Mouse (Mus musculus): ENCODE measurements around the gene Slc24a4.
"Not testable (repeated sequence)": the region's sequence is repeated elsewhere in the genome, so short reads cannot be mapped to it uniquely, and the experiment has no call there.

The Slc24a4 gene

DNA sequence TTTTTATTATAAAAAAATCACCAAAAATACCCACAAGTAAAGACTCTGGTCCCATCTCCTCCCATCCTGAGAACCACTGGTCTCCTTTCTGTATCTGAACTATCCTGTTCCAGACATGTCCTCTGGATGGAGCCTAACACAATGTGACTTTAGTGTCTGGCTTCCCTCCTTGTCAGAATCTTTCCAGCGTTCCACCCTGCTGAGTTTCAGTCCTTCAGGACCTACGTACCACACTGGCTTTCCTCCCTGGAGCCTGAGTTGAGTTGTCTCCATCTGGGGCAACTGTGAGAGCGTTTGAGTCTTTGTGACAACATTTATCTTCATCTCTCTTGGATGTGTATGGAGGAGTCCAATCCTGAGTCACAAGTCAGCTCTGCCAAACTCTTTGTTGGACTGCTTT is 123.5 kb downstream of the Slc24a4 start:
- no peak for DNase-seq

DNA sequence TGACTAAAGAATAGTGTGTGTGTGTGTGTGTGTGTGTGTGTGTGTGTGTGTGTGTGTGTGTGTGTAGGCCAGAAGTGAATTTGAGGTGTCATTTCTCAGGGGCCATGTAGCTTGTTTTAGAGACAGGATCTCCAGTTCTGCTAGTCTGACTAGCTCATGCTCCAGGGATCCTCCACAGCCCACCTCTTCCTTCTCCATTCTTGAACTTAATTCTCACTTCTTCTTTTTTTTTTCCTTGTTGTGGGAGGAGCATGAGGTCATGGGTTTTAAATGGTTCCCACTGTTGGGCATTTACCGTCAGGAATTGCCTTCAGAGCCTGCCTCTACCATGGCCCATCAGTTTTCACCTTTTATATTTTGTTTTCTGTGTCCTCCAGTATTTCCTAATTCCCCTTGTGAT is 124.0 kb downstream of the Slc24a4 start:
- no peak for DNase-seq

DNA sequence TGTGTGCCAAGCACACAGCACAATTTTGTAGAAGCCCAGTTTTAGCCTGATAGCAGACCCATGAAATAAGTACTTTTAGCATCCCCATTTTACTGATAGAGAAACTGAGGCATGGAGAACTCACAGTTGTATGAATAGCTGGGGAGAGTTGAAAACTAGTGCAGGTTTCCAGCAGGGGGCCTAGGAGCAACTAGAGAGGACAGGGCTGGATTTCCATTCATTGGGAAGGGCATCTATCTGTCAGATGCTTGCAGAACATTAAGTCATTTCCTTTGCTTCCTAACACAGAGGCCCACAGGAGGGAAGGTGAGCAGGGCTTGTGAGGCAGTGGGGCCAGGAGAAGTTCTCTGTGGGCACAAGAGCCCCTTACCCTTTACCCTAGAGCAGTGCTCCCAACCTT is 126.5 kb downstream of the Slc24a4 start:
- DNase-seq = no peak

DNA sequence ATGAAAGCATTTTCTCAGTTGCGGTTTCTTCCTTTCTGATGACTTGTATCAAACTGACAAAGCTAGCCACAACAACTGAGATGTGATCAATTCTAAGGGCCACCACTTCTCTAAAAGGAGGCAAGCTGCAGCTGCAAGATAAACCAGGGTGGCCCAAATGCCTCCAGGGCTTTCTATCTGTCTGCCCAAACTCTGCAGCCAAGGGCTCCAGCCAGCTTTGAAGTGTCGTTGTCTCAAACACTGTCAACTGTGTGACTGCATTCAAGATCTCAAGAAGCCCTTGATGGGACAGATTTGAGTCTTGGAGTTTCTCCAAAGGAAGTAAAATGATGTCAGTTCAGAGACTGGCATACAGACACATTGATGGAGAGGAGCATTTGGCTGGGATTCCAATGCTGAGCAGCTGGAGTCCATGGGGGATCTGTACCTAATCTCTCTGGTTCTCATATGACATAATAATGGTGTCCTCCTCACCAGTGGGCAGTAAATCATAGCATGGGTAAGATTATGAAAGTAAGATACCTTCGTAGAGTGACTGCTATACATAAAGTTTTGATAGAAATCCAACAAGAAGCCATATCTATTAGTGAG is 130.1 kb downstream of the Slc24a4 start:
- DNase-seq = no peak

DNA sequence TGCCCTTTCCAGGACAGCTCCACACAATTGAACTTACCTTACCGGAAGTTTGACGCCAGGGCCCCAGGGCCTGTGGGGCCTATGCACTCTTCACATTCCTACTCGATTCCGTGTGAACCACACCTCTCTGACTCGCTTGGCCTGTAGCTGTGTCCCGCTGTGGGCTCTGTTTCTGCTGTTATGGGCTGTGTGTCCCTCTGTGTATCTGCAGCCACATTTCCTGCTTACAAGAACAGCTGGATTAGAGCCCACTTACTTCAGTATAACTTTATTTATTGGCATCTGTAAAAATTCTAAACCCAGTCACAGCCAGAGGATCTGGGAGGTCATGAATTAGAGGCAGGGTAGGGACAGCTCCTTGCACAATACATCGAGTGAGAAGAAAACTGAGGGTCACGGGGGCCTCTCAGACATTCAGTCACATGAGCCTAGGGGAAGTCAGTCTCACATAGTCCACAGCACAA is 133.4 kb downstream of the Slc24a4 start:
- no peak for DNase-seq

DNA sequence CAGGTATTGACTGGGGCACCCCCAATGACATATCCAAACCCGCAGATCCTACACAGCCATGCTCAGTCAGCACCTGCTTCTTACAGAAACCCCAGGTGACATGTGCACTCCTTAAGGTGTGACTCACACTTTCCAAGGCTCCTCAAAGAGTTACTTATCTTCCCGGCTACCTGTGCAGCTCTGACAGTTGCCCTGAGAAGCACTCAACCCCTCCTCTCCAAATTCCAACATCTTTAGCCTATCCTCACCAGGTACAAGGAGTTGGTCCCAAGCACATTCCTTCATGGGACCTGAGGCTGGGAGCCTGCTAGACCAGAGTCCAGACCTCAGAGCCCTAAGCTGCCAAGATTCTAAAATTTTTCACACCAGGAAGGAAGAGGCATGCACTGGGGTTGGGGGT is 134.3 kb downstream of the Slc24a4 start:
- no peak for DNase-seq

DNA sequence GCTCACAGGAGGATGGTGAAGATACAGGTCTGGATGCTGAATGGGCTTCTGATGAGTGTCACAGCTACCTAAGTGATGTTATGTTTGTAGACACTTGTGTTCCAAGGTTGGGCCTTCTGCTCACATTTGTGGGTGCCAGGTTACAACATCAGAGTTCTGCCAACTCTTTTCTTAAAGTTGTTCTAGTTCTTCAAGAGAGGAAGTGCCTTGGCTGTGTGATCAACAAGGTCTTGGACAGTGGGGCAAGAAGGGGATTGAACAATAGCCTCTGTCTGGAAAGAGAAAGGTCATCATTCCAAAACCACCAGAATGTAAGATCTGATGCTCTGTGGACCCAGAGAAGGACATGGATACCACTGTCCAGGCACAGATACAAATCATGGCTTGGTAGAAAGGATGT is 134.7 kb downstream of the Slc24a4 start:
- DNase-seq = no peak

DNA sequence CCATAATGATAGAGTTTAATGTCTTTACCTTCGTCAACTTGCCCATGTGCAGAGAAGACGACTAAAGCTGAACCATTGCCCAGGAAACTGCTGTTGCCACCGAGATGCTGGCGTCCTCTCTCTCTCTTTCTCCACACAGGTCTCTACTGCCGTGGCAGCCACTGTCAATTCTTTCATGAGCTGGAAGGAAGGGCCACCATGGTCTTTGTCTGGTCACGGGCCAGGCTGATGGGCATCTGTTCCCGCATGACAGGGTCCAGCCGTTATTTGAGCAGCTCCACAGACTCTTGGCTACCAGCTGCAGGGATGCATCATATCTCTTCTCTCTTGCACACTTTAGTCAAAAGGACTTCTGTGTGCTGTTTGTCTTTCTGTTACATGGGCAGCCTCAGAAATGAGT is 137.9 kb downstream of the Slc24a4 start:
- no peak for DNase-seq

DNA sequence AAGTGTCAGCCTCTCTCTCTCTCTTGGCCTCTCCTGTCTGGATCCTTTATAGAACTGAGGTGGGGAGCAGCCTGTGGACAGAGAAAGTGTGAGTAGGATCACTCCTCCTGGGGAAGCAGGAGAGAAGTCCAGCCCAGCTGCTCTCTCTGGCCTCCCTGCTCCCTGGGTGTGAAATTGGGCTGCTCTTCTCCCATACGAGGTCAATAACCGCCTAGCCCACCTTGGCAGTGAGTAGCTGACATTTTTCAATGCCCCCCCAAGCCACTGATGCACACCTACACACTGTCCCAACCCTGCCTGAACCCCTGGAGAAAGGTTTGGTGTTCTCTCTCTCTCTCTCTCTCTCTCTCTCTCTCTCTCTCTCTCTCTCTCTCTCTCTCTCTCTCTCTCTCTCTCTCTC is 140.6 kb downstream of the Slc24a4 start:
- DNase-seq = no peak

DNA sequence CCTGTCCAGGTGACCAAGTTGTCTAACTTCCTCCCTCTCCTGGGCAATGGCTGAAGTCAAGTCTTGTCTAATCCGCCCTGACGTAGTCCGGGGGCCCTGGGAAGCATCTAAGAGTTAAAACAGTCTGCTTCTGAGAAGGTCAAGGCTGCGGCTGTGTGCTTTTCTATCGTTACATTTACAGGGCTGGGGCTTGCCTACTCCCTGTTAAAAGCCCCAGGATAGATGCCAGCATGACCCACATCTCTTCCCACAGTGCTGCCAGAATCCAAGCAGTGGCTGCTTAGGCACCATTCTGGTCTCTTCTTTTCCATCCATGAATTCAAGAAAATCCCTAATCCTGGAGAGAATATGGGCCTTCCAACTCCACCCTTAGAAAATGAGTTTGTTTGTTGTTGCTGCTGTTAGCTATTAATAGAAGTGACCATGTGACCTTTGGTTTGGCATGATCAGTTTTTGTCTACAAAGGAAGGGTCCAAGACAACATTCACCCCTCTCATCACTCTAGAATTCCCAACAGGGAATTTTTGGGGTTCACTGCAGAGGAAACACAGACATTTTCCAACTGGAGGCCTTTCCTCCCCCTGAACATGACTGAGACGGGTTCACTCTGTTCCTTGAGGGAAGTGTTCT is 142.4 kb downstream of the Slc24a4 start:
- DNase-seq = no peak

DNA sequence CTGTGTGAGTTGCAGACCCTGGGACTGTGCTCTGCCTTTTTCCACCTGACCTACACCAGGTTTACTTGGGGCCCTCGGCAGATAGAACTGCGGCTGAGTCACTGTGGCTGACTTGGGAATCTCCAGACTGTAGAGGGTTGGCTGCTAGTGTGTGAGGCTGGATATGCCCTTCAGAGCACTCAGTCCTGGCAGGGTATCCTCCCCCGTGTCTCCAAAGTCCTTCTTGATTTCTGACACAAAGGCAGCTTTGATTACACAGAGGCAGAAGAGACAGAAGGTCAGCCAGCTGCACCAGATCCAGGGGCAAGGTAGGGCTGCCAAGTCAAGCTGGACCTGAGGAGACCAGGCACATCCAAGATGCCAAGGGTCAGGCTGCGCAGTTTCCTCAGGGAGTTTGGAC is 142.9 kb downstream of the Slc24a4 start:
- DNase-seq = no peak

DNA sequence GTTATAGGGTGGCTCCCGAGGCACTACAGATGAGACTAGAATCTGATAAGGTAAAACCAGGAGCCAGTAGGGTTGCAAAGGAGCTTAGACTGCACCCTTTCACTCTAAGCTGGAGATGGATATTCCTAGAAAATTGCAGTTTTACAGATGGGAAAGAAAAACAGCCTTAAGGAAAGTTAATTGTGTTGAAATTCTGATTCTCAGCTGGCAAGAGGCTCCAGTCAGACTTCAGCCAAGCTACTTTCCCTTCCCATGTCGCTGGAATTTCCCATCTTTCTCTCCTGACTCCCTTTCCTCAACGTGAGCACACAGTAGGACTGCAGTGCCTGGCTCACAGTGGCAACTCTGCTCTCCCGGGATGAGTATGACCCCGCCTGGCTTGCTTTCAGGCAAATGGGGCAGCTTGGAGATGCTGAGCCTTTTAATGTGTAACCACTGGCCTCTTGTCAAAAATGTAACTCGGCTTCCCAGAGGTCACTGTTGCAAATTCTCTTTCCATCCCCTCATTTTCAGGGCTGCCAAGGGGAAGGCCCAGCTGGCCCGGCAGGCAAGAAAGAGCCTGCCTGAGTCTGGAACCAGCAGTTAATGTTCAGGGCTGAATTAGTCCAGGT is 147.4 kb downstream of the Slc24a4 start:
- DNase-seq = no peak

DNA sequence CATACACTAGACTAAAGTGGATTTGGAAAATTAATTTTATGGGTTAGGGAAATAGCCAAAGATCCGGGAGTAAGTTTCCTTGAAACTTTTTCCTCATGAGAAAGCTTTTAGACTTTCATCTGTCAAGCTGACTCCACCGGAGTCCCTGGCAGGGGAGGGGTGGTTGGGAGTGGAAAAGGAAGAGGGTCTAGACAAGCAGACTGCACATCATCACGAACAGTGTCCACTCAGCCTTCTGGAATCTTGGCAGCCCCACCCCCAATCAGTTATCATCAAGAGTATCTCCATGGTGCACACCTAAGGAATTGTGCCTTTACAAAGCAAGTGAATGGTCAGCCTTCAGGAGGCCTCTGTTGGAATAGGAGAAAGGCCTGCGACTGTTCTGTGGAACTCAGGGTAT is 151.8 kb downstream of the Slc24a4 start:
- not testable (repeated sequence) for DNase-seq

DNA sequence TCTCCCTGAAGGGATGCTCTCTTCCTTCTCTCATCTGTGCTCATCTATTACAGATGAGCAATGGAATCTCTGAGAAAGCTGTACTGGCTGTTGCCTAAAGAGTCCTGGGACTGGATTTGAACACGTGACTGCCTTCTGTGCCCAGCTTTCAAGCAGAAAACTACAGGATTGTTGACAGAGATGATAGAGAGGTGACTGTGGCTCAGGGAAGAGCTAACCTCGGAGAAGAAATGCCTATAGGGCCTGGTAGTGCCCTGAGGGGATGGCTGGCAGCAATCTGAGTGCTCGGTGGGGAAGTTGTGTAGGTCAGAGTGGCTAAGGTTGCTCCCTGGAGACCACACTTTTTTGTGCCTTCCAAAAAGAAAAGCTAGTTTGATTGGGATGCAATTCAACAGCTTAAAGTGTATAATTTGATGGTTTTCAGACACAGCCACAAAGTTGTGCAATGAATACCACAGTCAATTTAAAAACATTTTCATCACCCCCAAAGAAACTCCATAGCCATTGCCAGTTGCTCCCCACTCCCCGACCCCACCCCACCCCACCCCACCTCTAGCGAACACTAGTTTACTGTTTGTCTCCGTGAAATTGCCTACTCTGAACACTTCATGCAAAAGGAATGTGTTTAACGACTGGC is 152.5 kb downstream of the Slc24a4 start:
- DNase-seq = no peak

DNA sequence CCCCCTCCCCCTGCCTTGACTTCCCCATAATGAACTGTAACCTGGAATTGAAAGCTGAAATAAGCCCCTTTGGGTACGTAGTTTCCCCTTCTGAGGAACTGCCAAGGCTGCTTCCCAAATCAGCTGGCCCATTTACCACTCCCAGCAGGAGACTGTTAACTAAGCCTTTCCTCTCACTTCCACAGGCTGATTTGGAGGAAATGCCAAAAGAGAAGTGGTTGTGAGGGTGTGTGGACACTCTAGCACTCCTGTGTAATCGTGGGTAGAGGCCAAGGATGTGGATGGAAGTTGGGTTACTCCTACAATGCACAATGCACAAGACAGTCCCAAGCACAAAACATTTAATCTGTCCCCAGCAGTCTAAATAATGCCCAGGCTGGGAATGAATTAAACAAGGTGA is 153.6 kb downstream of the Slc24a4 start:
- DNase-seq = no peak

DNA sequence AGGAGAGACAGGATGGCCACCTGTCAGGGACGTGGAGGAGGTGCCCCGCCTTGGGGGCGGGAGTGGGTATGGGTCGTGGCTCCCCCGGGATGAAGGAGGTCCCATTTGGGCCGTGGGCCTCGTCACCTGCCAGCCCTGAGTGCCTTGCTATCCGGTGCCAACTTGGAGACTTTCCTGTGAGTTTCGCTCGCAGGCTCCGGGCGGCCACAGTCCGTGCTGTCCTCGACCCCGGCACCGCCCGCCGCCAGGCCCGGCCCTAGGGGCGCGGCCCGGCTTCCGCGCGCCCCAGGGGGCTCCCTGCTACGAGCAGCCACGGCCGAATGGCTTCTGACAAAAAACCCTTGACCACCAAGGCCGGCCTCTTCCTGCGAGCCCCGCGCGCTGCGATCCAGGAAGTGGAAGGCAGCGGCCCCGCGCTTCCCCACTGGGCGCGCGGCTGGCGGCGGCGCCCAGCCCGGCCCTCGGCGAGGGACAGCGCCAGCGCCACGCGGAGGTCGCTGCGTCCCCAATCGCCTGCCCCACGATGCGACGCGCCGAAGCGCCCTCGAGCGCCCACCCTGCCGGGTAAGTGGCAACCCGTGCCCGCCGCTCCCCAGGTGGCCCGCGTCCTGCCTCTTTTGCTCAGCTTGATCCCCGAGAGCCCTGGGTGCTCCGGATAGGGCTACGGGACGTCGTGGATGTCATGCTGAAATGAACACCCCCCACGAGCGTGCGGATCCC is 154.4 kb downstream of the Slc24a4 start, which contains the start of gene Rin3:
Rin3 (plus strand) TSS at position 286 of the 720 bp plus-strand sequence.
- DNase-seq = peak; percentile 80

DNA sequence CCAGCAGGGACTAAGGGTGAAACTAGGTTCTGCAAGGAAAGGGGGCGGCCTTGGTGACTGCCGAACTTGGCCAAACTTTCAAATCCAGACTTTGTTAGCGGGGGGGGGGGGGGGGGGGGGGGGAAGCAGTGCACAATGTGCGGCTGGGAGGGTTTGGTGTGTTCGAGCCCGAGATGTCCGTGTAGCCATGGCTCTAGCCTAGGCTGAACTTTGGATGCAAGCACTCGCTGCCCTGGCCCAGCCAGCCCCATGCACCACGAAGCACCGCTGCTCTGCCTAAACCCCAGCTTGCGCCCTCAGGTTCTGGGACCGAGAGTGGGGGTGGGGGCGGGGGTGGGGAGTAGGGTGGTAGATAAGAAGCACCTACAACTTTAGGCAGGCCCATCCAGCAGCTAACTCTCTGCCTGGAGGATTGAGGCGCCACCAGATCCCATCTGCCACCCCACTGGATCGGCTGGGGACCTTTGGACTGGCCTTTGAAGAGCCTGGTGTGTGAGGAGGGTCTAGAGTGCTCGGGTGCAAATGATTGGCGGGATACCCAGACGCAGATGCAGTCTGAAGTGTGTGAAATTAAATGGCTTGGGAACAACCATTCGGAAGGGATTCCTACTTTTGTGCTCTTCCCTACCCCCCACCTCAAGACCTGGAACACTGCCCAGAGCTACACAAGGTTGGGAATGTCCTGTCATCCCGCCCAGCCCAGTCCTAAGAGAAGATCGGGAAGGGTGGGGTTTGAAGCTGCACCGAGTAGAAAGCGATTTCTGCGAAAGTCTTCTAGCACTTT is 155.1 kb downstream of the Slc24a4 start:
- peak; percentile 61 for DNase-seq

DNA sequence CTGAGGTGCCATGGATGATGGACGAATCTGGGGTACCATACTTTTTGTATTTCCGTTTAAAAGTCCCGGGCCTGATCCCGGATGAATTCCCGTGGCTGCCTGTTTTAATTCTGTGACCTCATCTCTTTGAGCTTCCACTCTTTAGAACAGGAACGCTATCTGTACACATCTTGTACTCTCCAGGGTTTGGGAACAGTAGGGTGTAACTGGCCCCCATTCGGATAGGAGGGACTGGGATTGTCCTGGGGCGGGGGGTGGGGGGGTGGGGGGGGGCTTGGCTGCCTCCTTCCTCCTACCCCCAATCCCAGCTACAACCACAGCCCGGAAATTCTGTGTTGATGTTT is 155.7 kb downstream of the Slc24a4 start:
- DNase-seq = no peak

DNA sequence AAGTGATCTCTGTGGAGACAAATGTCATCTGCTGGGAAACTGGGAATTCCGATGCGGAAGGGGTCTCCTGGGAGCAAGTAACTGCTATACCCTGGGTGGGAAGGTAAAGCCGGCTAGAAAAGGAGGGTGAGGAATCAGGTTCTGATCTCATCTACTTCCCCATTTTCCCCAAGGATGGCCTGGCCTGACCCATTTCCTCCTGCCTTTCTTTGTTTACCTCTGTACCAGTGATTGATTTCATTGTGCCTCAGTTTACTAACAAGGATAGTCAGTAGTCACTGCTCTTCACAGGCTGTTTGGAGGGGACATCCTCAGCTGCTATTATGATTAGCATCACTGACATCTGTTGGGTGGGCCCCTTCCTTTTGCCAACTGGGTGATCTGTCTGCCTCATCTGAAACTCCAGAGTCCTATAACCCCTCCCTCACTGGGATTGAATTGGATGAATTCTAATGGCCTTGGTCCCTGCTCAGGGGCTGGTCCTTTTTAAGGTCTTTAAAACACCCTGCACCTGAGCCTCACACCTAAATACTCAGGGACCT is 156.2 kb downstream of the Slc24a4 start:
- no peak for DNase-seq

DNA sequence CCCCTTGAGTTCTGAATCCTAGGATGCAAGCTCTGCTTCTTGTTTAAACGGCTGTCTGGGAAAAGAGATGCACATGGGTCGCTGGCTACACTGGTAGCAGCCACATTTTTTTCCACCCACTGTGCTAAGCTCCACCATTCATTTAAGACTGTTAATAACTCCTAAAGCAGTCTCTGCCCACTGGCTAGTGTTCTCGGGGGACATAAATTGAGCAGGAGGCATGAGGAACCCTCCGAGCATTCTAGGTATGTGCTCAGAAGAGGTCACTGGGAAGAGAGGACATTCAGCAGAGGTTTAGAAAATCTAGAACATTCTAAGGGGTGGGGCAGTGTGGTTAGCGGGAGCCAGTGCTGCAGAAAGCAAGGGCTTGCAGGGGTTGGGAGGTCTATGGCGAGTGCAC is 156.8 kb downstream of the Slc24a4 start:
- no peak for DNase-seq

DNA sequence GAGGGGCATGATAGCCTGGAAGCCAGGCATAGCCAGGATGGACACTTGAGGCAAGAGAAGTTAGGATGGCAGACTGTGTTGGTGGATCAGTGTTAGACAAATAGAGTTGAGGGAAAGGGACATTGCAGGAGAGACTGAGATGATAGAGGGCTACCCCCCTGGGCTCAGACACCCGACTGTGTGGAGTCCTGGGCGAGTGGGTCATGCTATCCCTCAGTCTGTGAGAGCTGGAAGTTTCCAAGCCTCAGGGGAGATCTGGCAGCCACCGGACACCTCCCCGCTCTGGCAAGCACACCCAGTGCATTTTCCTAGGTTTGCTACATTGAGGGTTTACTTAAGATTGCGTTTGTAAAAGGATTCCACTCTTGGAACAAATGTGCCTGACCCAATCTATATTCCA is 157.2 kb downstream of the Slc24a4 start:
- DNase-seq = no peak

DNA sequence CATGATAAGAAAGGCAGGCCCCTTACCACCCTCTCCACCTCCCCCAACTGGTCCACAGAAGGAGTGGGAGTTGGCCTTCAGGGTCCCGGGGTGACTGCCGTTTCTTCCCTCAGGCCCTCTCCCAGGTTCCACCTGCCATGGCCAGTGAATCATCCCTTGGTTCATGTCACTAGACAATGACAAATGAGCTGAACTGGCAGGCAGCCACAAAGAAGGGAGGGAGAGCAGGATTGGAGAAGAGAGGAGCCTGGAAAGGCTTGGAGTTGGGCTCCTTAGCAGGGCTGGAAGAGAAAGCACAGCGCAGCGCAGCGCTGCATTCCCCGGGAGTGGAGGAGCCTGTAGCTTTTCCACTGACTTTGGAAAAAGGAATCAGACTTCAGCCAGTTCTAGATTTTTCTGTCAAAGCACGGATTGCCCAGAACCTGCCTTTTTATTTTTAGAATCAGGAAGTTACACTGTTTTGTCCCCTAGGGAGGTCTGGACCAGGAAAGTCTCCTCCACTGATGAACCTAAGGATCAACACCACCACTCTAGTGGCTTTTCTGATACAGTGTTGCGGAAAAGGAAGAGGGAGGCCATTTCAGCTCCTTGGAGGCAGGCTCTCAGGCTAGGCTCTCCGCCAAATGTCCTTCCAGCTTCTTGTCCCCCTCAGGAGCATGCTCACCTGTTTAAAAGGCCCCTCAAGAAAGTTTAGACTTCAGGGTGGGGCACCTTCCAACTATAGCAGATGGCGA is 158.3 kb downstream of the Slc24a4 start:
- DNase-seq = no peak

Measured in thymus, postnatal 4 days (tissue).